Mouse (Mus musculus) forebrain, embryonic 15.5 days (tissue): ENCODE data around the gene Lep. TPM values are rescaled to one million over a fixed set of nuclear protein-coding genes. Genes with fewer than 3 reads are reported as not detected.

Experiments used
- microRNA-seq: library from miRNA; unstranded; fragments of <30 nt; microRNA quantifications from one replicate; pipeline ENCODE4, GENCODE M21; 2016
- polyA plus RNA-seq: library from polyadenylated mRNA; unstranded; fragments of >200 nt; fragmentation: Nextera tagmentation; extraction: Ambion mirVana; gene quantifications from 2 replicates; pipeline ENCODE4 v1.2.1, GENCODE M21; 2015

The Lep gene
- polyA plus RNA-seq, 1 experiment from 2014 or later: not detected

Small RNA genes within 50 kb of the gene (microRNA-seq; reads per million reads assigned to microRNA genes)
- gene Mir129-1: 87.6 reads per million, percentile 51 among the genes with 10 or more reads in this experiment

Other genes with a start within 250 kb of the Lep start
- 6.4 and 6.5 TPM in 2 replicates for gene Lrrc4, start 228.5 kb upstream of the Lep start, polyA plus RNA-seq
- 41.4 and 41.6 TPM in 2 replicates for gene Rbm28, start 104.8 kb downstream of the Lep start, polyA plus RNA-seq
- gene Prrt4, start 119.4 kb downstream of the Lep start, polyA plus RNA-seq: 4.5 and 4.7 TPM in 2 replicates
- gene Impdh1, start 156.1 kb downstream of the Lep start, polyA plus RNA-seq: 54.5 and 57.3 TPM in 2 replicates
- 44.3 and 46.1 TPM in 2 replicates for gene Hilpda, start 212.3 kb downstream of the Lep start, polyA plus RNA-seq
- gene Fam71f2, start 219.4 kb downstream of the Lep start, polyA plus RNA-seq: 0.56 and 0.60 TPM in 2 replicates